Mouse (Mus musculus) stomach, embryonic 14.5 days (tissue): Measurements from ENCODE around the gene Bcat2. TPM values are rescaled to one million over a fixed set of nuclear protein-coding genes. Genes with fewer than 3 reads are reported as not detected.

Experiments
- ATAC-seq: fragments of 200-750 bp; cut with Nextera tagmentation; 2 replicates; pipeline ENCODE4 v1.8.0; 2017; ENCODE audit warnings: low read depth, moderate TSS enrichment; ENCODE audit not compliant: insufficient number of reproducible peaks, insufficient read depth, low FRiP score
- H3K27ac ChIP-seq: fragments of 300-500 bp; sonication (generic); 2 replicates; pipeline ENCODE4 v1.5.1; 2014; ENCODE audit warnings: mild to moderate bottlenecking, low read length, moderate library complexity, mixed read lengths
- H3K27me3 ChIP-seq: fragments of 300-500 bp; sonication (generic); 2 replicates; pipeline ENCODE4 v1.6.1; 2014; ENCODE audit warnings: low read length, control low read depth, mixed read lengths; ENCODE audit not compliant: control insufficient read depth, insufficient read depth
- H3K36me3 ChIP-seq: fragments of 300-500 bp; sonication (generic); 2 replicates; pipeline ENCODE4 v1.6.1; 2014; ENCODE audit warnings: mild to moderate bottlenecking, control low read depth, low read length, moderate library complexity, mixed read lengths; ENCODE audit not compliant: control insufficient read depth, insufficient read depth
- H3K4me1 ChIP-seq: fragments of 300-500 bp; sonication (generic); 2 replicates; pipeline ENCODE4 v1.6.1; 2014; ENCODE audit warnings: low read length, control low read depth, mixed read lengths; ENCODE audit not compliant: control insufficient read depth, insufficient read depth
- H3K4me2 ChIP-seq: fragments of 300-500 bp; sonication (generic); replicated peaks from 2 replicates; pipeline ENCODE4 v1.6.1; 2014; ENCODE audit warnings: low read depth, low read length, control low read depth
- H3K4me3 ChIP-seq: fragments of 300-500 bp; sonication (generic); 2 replicates; pipeline ENCODE4 v1.5.1; 2014; ENCODE audit warnings: low read depth, low read length, control low read depth
- H3K9ac ChIP-seq: fragments of 300-500 bp; sonication (generic); replicated peaks from 2 replicates; pipeline ENCODE4 v1.6.1; 2014; ENCODE audit warnings: low read depth, mild to moderate bottlenecking, control low read depth, low read length, moderate library complexity, mixed read lengths
- H3K9me3 ChIP-seq: fragments of 300-500 bp; sonication (generic); 2 replicates; pipeline ENCODE4 v1.6.1; 2016; ENCODE audit warnings: low read depth, low read length, control low read depth; ENCODE audit not compliant: control insufficient read depth
- WGBS: fragments of 180-500 bp; shearing (Covaris S2); extraction: QIAGEN DNeasy Blood & Tissue Kit; methylation state at CpG from one replicate; pipeline ENCODE4 v1.1.7; 2014; 5-methylcytosine and 5-hydroxymethylcytosine counted together
- polyA plus RNA-seq: library from polyadenylated mRNA; unstranded; fragments of >200 nt; fragmentation: Nextera tagmentation; extraction: Ambion mirVana; gene quantifications from 2 replicates; pipeline ENCODE4 v1.2.1, GENCODE M21; 2014

Bcat2 gene
- polyA plus RNA-seq, 1 experiment from 2014 or later: 61.6 TPM

- no peak overlapping the region for H3K4me3 ChIP-seq
- H3K27ac ChIP-seq: no peak overlapping the region
- H3K9ac ChIP-seq: no peak overlapping the region
- no peaks in the 10 kb centered on the region for H3K27me3 ChIP-seq
- H3K4me2 ChIP-seq: no peak overlapping the region
- WGBS: 89% methylated on average over 5 of the region's 5 CpGs
- no peak for ATAC-seq
- no peaks in the 10 kb centered on the region for H3K9me3 ChIP-seq
- H3K4me1 ChIP-seq: peaks cover 6% of the 10 kb centered on the region; the same call in 1 of the 2 replicates
- H3K36me3 ChIP-seq: no peaks in the 10 kb centered on the region
Observed at GRCm38 (mm10) chr7:45619592-45619991, 49.6 kb downstream of the Bcat2 start.

GRCm38 (mm10) chr7:45621443-45621842, 51.5 kb downstream of the Bcat2 start, which contains the start of gene Izumo1:
Gene Izumo1, plus strand, starts transcription at chr7:45621811.
- no peaks in the 10 kb centered on the region for H3K27me3 ChIP-seq
- no peaks in the 10 kb centered on the region for H3K36me3 ChIP-seq
- peaks cover 6% of the 10 kb centered on the region; the same call in 1 of the 2 replicates for H3K4me1 ChIP-seq
- no peak within 1 kb of the TSS for H3K4me3 ChIP-seq
- WGBS: 27% methylated on average over 9 of the region's 9 CpGs
- H3K27ac ChIP-seq: no peak within 1 kb of the TSS
- H3K9ac ChIP-seq: no peak within 1 kb of the TSS
- no peak within 1 kb of the TSS for H3K4me2 ChIP-seq
- no peak for ATAC-seq
- H3K9me3 ChIP-seq: no peaks in the 10 kb centered on the region

- Histone ChIP-seq H3K4me3 (no peak overlapping the region), H3K9me3 (no peaks in the 10 kb centered on the region), H3K27ac (no peak overlapping the region), H3K36me3 (no peaks in the 10 kb centered on the region), H3K9ac (no peak overlapping the region), H3K27me3 (no peaks in the 10 kb centered on the region), H3K4me2 (no peak overlapping the region), H3K4me1 (0 out of 2 replicates have a peak, but pooled peaks cover 2% of the 10 kb centered on the region)
- WGBS: 95% methylated on average over 11 of the region's 11 CpGs
- ATAC-seq: no peak
Observed at GRCm38 (mm10) chr7:45623507-45623906, 53.6 kb downstream of the Bcat2 start.

- no peak for ATAC-seq
- WGBS: 72% methylated on average over 3 of the region's 3 CpGs
- no peaks in the 10 kb centered on the region for H3K9me3 ChIP-seq
- H3K4me3 ChIP-seq: no peak overlapping the region
- H3K4me2 ChIP-seq: no peak overlapping the region
- H3K27me3 ChIP-seq: no peaks in the 10 kb centered on the region
- no peak overlapping the region for H3K9ac ChIP-seq
- no peaks in the 10 kb centered on the region for H3K36me3 ChIP-seq
- no peak overlapping the region for H3K27ac ChIP-seq
- H3K4me1 ChIP-seq: 0 out of 2 replicates have a peak, but pooled peaks cover 2% of the 10 kb centered on the region
Observed at GRCm38 (mm10) chr7:45624718-45625117, 54.8 kb downstream of the Bcat2 start.

- H3K9me3 ChIP-seq: no peaks in the 10 kb centered on the region
- H3K4me1 ChIP-seq: 0 out of 2 replicates have a peak, but pooled peaks cover 2% of the 10 kb centered on the region
- H3K27me3 ChIP-seq: no peaks in the 10 kb centered on the region
- 86% methylated on average over 8 of the region's 8 CpGs for WGBS
- H3K4me2 ChIP-seq: no peak overlapping the region
- no peak overlapping the region for H3K4me3 ChIP-seq
- no peak overlapping the region for H3K27ac ChIP-seq
- no peak overlapping the region for H3K9ac ChIP-seq
- no peaks in the 10 kb centered on the region for H3K36me3 ChIP-seq
- ATAC-seq: no peak
Observed at GRCm38 (mm10) chr7:45625481-45625880, 55.5 kb downstream of the Bcat2 start.

GRCm38 (mm10) chr7:45626571-45627076, 56.7 kb downstream of the Bcat2 start:
- H3K4me3 ChIP-seq: no peak overlapping the region
- no peaks in the 10 kb centered on the region for H3K27me3 ChIP-seq
- H3K9me3 ChIP-seq: no peaks in the 10 kb centered on the region
- H3K36me3 ChIP-seq: no peaks in the 10 kb centered on the region
- H3K27ac ChIP-seq: no peak overlapping the region
- 81% methylated on average over 7 of the region's 7 CpGs for WGBS
- ATAC-seq: no peak
- H3K4me2 ChIP-seq: no peak overlapping the region
- H3K9ac ChIP-seq: no peak overlapping the region
- H3K4me1 ChIP-seq: 0 out of 2 replicates have a peak, but pooled peaks cover 2% of the 10 kb centered on the region

- H3K4me3 ChIP-seq: peak within 1 kb of the TSS; percentile 60
- H3K4me1 ChIP-seq: 0 out of 2 replicates have a peak, but pooled peaks cover 2% of the 10 kb centered on the region
- H3K27me3 ChIP-seq: no peaks in the 10 kb centered on the region
- peak within 1 kb of the TSS; percentile 72 for H3K9ac ChIP-seq
- 74% methylated on average over 9 of the region's 9 CpGs for WGBS
- H3K4me2 ChIP-seq: peak within 1 kb of the TSS; percentile 99
- no peaks in the 10 kb centered on the region for H3K36me3 ChIP-seq
- peak; percentile 15; the same call in 1 of the 2 replicates for ATAC-seq
- no peaks in the 10 kb centered on the region for H3K9me3 ChIP-seq
- H3K27ac ChIP-seq: peak within 1 kb of the TSS; percentile 55
Observed at GRCm38 (mm10) chr7:45627261-45627660, 57.3 kb downstream of the Bcat2 start, which contains the start of gene Rasip1. Gene Rasip1, plus strand, starts transcription at chr7:45627488.

GRCm38 (mm10) chr7:45628364-45629294, 58.7 kb downstream of the Bcat2 start:
- H3K36me3 ChIP-seq: no peaks in the 10 kb centered on the region
- WGBS: 1% methylated on average over 105 of the region's 105 CpGs
- peak; percentile 78 for ATAC-seq

More at GRCm38 (mm10) chr7:45628364-45629294, 58.7 kb downstream of the Bcat2 start:
- peak overlapping the region; percentile 99 for H3K4me2 ChIP-seq
- peak overlapping the region; percentile 72 for H3K9ac ChIP-seq
- 0 out of 2 replicates have a peak, but pooled peaks cover 2% of the 10 kb centered on the region for H3K4me1 ChIP-seq
- H3K4me3 ChIP-seq: peak overlapping the region; percentile 60
- H3K9me3 ChIP-seq: no peaks in the 10 kb centered on the region
- no peaks in the 10 kb centered on the region for H3K27me3 ChIP-seq
- peak overlapping the region; percentile 55 for H3K27ac ChIP-seq
